Mouse (Mus musculus) layer of hippocampus, postnatal 36 days (tissue): ENCODE measurements at regions not wholly inside any gene's neighbourhood (a gene's known extent, or its start where the extent isn't known, plus 50 kb on each side); places are given as distances from the start of the nearest gene placed in this dataset.

Source experiments
- DNase-seq, 2 experiments: peaks; one replicate each; pipeline ENCODE4 v3.0.0; 2022

DNA sequence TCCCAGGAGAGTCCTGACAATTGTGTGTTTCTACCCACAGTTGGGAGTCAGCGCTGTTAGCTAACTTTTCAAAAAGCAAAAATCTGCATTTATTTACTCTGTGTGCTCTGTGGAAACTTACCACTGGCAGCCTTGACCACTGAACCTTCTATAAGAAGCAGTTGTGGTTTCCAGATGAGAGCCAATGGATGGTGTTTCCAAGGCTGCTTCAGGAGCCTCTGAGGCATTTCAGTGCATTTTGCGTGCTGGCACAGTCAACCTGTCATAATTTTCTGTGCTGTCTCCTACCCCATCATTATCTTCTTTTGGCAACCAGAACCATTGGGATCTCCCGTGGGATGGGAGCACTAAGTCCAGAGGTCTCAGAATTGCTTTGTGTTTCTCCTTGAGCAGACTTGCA is 60.3 kb downstream of the 4930544G11Rik start:
- no peak for DNase-seq

DNA sequence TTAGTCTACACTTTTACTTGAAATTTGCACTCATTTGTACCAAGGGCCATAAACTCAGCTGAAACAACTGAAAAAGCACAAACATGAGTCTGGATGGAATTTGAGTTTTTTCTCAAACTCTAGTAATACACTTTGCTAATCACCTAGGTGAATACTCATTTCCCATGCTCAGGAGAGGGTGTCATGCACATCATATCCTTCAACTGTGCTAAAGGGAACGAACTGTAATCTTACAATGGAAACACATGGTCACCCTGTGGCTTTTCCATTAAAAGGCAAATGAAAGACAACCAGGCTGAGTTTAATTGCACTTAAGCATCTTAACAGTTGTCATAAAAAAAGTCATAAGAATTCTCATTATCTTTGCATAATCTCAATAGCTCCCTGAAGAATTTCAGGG is 71.1 kb downstream of the 4930544G11Rik start:
- no peak for DNase-seq

DNA sequence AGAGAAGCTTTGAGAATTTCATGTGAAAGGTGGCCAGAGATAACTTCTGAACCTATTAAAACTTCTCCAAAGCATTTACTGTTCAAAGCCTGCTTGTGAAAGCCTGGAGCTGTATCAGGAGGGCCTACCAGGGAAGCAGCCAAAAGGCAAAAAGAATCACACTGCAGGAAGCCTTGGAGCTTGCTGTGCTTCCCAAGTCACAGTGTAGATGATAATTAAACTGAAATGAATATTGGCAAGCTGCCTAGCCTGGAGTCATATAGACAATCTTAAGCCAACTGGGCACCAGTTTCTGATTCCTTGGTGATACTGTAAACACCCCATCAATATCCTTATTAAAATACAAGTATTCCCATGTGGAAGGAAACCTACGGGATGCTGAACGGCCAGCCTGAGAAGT is 84.4 kb downstream of the 4930544G11Rik start:
- DNase-seq = no peak

DNA sequence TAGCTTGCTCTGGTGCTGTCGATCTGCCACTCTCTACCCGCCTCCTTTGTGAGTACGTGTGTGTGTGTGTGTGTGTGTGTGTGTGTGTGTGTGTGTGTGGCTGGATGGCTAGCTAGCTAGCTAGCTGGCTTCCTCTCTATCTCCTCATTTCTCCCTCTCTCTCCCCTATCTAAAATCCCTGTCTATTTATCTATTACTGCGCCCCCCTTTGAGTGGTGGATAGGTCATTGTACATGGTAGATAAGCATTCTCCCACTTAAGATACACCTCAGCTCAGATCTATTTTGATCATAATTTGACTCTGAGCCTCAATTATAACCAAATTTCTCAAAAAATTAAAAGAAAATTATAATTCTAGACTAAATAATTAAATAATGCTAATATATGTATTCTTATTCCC is 99.4 kb downstream of the 4930544G11Rik start:
- DNase-seq = no peak

DNA sequence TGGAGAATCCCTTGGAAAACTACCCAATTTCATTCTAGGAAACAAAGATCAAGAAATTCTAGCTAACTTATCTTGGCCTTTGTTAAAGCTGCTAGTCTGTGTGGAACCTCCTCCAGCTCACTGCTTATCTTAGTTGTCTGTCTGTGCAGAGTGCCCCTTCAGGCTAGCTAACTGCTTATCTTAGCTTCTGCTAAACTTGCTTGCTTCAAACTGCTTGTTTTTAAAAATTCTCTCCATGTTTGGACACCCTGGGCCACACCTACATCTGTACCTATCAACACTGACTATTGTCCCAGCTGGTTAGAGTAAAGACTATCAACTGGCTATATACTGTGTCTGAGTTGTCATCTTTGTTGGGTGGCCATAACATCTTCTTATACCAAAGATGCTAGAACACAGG is 100.0 kb downstream of the 4930544G11Rik start:
- no peak for DNase-seq

DNA sequence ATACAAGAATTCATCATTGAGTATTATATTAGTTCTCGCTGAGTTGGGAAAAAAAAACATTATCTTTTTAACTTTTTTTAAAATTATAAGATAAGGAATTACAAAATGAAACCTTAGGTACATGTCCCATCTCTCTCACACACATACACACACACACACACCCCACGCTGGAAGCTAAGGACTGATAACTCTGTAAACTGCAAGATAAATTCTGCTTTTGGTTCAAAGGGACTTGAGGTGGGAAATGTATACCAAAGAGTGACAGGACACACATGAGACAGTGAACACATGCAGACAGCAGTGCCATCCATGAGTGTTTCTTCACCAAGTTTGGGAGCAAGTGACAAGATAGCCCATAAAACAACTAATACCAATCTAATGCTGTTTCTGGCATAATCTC is 100.8 kb downstream of the 4930544G11Rik start:
- DNase-seq = no peak

DNA sequence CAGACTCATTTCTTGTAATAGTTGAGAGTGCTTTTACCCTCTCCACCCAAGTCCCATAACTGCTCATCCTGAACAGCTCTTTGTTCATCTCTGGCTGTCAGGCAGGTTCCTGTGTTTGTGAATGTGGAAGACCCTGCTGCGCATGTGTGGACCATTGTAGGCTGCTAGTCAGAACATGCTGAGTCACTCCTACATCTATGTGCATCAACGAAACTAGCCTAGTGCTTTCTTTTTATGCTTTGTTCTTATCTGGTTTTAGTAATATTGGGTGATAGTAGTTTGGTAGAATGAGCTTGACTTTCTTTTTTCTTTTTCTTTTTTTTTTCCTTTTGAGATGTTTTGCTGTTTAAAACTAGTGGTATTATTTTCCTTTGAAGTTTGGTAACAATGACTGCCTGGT is 116.5 kb downstream of the 4930544G11Rik start:
- no peak for DNase-seq

DNA sequence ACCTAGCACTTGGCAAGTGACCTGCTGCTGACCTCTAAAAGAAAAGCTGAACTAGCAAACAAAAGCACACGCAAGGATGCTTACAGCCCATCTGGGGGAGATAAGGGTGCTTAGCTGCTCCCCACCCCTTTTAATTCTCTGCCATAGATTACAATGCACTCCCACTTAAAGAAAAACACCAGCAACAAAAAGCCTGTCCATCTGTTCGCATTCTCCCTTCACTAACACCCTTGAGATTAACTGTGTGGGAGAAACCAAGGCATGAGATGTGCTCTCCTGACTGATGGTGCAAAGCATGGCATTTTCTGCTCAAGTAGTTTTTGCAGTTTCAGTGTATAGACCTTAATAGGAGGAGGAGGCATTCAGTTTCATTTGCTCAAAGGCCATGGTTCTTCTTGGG is 125.0 kb downstream of the 4930544G11Rik start:
- DNase-seq = no peak

DNA sequence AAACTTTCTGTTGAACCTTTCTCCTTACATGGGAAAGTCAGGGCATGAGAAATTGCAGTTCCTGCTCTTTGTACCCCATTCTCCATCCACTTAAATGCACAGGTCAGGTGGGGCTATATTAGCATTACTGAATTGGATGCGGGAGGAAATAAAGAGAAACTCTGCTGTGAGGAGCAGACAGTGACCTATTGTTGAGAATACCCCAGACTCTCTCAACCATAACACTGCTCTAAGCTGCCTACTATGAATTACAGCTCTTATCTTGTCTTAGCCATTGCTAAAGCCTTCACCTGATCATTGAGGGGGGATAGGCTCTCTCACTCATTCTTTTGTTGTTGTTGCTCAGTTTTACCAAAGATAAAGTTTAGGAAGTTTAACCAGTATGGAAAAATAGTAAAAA is 126.4 kb downstream of the 4930544G11Rik start:
- no peak for DNase-seq

DNA sequence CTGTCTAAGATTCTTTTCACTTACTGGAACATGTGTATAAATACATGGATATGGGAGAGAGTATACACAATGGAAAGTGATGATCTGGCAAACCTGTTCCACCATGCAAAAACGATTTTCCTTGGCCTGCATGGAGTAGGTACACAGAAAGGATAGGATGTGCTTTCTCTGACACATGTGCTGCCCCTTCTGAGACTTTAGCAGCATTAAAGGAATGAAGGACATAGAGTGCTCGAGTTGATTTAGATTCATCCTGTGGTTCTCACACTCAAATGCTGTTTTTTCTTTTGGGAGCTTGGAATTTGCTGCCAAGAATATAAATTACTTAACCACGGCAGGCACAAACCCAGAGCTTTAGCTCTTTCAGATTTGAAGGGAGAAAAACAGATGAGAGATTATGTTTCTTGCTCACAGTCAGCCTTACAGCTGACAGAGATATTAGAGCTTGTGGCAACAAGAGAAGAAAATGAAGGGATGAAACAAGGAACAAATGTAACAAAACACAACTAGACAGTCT is 149.2 kb downstream of the 4930544G11Rik start:
- DNase-seq = no peak

DNA sequence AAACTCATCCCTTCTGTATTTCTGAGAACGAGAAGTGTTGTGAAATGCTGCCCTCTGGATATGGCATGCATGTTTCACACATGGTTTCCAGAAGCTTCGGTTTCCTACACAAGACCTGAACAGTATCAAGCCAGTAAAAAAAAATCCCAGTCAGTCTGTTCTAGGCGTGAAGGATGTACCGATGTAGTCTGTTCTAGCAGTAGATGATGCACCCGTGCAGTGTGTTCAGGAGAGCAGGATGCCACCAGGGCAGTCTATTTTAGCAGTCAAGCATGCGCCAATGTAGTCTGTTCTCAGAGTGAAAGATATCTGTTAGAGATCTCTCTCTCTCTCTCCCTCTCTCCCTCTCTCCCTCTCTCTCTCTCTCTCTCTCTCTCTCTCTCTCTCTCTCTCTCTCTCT is 162.0 kb downstream of the 4930544G11Rik start:
- DNase-seq = no peak

DNA sequence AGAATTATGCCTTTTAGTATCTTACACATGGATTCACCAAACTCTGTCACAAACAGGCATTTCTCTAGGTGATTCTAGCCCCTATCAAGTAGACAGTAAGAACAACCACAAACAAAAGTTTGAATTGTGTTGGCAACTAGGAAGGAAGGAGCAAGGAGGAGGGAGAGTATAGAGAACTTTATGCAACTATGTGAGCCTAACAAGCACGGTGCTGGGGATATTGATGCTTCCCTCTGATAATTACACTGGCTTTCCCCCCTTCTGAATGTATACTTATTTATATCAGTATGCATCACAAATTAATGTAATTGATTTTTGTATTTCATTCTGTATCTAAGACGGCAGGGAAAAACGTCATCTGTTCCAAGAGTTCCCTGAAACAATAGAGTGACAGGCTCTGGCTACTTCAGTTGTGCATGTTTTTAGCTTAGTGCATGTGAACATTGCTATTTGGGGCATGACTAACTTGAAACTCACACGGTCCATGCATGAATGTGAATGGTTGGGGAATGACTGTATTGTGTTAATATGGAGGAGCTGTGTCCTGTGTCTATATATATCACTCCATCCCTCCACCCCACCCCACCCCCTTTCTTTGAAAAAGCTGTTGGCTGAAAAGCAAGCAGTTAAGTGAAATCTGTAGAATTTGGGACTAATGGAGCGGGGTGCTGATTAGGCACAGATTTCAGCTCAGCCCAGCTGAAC is 169.2 kb downstream of the 4930544G11Rik start:
- no peak for DNase-seq

DNA sequence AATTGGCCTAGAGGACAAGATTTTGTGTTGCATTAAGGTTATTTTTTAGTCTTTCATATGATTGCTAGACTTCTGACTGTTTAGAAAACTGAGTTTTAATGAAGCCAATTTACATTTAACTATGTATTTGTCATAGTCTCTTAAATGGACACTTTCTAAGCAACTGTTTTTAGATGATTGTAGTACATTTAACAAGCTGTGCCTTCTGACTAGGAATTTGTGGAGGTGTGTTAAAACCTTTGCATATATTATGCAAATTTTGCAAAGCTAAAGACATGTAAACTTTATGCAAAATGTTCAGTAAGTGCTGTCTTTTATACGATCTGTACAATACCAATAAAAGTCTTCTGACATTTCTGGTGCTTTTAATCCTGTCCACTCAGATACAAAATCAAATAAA is 171.9 kb downstream of the 4930544G11Rik start:
- DNase-seq = no peak

DNA sequence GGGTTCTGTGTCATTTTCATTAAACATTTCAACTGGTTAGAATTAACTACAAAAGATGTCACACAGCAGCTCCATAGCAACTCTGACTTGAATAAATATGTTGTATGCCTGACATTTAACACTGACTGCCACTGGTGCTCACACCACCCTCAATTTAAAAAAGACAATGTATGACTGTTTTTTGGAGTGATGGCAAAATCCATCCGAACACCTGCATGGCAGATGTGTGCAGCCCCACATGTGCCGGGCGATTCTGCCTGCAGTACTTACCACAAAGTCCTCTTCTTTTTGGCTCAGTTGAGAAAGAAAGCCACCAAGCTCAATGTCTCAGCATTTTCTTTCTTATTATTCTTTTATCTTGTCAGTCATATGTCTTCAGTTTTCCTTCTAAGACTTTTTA is 199.4 kb downstream of the 4930544G11Rik start:
- no peak for DNase-seq

DNA sequence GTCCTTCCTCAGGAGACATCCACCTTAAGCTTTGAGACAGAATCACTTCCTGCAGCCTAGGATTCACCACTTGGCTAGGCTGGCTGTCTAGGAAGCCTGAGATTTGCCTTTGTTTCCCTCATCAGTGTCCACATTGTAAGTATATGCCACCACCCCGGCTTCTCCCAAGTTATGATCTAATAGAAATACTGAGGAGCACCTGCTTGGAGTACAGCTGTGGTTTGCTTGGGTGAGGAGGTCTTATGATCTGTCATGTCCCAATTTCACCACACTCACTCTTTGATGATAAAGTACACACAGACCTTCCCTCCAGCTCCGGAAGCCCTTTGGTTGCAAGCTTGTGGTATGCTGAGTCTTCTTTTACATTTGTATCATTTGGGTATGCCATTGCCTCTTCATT is 202.4 kb downstream of the 4930544G11Rik start:
- DNase-seq = no peak

DNA sequence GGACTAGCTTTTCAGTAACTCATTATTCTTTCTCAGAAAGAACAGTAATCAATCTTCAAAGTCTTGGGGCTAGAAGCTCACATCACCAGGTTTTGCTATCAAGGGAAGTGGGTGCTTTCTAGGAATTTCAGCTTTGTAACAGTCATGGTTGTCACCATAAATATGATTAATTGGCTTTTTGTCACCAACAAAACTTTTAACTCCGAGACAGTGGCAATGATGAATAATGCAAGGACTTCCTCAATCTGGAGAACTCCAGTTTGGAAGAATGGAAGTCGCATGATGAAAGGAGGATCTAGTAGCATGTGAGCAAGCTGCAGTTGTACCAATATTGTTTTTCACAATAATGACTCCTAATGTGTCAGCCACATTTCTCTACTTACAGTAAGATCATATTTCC is 208.4 kb downstream of the 4930544G11Rik start:
- DNase-seq = no peak

DNA sequence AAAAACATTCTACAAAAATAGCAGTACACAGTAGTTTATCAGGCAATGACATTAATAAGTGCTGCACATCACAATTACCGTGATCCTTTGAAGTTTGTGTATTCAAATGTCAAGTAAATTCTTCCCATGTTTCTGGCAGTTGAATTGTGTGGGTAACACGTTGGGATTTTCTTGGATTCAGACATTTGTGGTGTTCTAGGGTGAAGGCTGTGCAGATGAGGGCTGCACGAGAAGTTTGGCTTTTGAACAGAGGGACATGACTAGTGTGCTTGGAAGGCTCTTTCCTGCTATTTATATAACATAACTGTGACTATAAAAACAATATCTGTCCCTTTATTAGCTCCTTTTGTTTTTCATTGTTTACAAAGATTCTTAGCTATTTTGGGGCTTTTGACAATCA is 216.5 kb downstream of the 4930544G11Rik start:
- no peak for DNase-seq

DNA sequence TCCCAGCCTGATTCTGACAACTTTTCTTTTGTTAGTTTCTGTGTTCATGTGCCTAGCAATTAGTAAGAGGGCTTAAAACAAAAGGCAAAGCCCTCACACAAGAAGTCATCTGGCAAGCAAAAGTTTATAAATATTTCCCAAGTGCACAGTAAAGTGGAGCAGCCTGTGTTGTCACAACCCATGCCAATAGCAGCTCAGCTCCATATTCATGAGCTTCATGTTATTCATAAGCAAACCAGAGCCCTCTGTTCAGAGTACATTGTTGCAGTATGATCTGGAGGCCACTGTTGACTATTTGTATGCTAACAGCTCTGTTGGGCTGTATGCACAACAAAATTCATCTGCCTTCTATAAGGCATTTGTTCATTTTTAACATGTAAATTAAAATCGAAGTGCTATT is 245.6 kb downstream of the 4930544G11Rik start:
- peak in 1 of 2 experiments; percentile 2 for DNase-seq

DNA sequence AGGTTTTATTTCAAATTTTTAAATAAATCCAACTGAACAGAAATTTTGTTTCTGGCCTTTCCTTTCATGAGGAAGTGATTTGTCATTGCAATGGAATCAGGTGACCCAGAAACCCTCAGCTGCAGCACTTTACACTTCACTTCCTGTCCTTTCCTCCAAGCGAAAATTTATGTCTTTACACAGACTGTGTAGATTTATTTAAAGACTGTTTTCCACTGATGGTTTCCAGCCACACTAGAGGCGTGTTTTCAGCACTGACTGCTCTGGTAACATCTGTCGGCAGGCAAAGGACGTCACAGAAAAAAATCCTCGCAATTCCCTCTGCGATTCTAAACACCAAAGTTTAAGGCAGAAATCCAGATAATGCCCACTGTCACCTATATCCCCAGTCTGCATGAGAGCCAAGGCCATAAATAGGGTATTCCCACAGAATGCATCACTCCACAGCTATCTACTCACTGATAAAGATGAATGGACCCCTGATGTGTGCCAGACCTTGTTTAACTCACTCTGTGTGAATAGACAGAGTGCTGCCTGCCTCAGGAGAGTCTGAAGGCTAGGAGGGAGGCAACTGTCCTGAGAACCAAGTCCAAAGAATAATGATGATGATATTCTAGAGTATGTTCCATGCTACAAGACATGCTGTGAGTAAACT is 247.9 kb downstream of the 4930544G11Rik start:
- no peak for DNase-seq

DNA sequence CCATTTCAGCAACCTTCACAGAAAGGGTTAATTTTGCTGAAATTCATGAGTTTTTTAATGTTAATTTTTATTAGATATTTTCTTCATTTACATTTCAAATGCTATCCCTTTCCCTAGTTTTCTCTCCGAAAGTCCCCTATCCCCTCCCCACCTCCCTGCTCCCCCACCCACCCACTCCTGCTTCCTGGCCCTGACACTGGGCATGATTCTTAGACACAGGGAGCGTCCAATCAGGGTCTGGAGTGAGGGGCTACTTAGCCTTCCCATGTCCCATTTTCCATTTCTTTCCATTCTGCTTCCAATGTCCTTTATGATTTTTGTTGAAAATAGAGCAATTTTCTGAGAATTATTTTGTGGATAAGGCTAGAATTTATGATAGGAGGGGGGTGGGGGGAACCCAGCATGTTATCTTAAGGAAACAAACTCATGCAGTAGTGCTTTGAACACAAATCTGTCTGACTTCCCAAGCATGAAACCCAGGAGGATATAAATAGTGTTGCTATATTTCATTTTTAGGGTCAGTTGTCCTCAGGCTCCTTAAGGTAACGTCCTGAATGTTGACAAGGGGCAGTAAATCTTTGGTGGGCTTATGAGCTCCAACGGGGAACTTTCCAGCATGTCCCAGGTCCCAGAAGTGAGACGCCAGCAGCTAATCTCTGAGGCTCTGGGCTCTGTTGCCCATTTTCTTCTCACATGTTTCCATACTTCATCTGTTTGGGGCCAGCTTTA is 254.0 kb downstream of the 4930544G11Rik start:
- no peak for DNase-seq

DNA sequence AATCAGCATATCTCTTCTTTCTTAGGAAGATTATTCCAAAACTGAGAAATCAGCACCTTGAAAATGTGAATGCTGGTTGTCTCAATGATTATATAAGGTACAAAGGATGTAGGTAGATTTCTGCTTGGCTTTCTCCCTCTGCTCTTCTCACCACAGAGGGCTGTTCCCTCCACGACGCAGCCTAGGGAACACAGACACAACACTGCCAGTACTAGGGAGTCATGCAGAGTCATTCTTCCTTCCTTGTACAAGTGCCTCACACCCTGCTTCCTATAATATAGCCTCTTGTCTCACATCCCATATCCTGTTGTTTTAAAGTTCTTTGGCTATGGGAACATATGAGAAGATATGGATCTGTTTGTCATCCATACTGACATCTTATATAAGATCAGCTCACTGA is 265.1 kb downstream of the 4930544G11Rik start:
- no peak for DNase-seq

DNA sequence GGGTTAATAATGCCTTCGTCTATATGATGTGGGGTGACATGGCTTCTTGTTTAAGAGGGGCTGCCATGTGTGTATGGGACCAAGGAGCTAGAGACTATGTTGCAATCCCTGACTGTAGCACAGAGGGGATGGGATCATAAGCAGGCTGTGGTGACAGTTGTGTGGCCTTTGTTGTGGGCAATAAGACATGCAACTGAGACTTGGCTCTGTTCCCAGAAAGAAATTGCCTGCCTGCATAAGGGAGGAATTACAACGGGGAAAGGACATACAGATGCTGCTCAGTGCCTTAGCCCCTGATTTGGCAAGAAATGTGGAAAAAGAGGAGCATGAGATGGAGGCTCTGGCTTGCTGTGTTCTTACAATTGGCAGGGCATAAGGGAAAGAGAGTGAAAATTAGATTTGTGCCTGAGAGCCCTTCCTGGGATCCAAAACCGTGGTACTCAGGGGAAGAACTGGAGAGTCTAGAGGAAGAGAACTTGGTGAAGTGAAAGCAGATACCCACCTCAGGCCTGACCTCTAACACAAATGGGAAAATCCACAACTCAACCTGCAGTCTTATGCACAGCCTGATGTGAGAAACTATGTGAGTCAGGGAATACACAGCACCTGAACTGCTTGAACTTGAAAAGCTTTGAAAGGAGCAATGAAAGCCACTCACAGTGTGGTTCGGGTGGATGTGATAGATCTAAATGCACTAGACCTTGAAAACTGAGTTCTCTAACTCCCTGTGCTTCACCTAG is 271.9 kb downstream of the 4930544G11Rik start:
- no peak for DNase-seq

DNA sequence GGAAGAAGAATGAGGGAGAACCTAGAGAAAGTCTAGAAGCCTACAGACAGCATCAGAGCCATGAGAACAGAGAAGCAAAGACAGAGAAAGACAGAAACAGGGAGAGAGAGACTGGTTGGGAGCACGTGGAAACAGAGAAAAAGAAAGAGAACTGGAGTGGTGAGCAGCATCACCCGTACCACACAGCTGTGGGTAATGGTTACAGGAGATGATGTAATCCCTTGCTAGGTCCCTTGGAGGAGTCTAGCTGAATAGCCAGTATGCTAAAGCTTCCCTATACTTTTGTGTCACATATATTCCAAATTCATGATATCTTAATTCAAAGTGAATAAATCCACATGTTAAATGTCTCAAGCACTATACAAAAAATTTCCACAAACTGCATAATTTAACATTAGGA is 284.0 kb downstream of the 4930544G11Rik start:
- DNase-seq = no peak
